Mouse (Mus musculus) kidney, postnatal 0 days (tissue): Measurements from ENCODE around the gene Zfp622. TPM values are rescaled to one million over a fixed set of nuclear protein-coding genes. Genes with fewer than 3 reads are reported as not detected.

Experiments used
- ATAC-seq: fragments of 200-750 bp; cut with Nextera tagmentation; replicated peaks from 2 replicates; pipeline ENCODE4 v1.8.0; 2017; ENCODE audit warnings: low read depth, moderate number of reproducible peaks, moderate TSS enrichment, moderate library complexity; ENCODE audit not compliant: low FRiP score
- DNase-seq: peaks from one replicate; pipeline ENCODE4 v3.0.0-alpha.2; 2016; ENCODE audit warnings: low spot score
- H3K27ac ChIP-seq: fragments of 300-500 bp; sonication (generic); 2 replicates; pipeline ENCODE4 v1.5.1; 2014; ENCODE audit warnings: mild to moderate bottlenecking
- H3K27me3 ChIP-seq: fragments of 300-500 bp; sonication (generic); 2 replicates; pipeline ENCODE4 v1.6.1; 2014; ENCODE audit warnings: low read length, mixed read lengths; ENCODE audit not compliant: insufficient read depth
- H3K36me3 ChIP-seq: fragments of 300-500 bp; sonication (generic); 2 replicates; pipeline ENCODE4 v1.6.1; 2014; ENCODE audit warnings: low read length, mixed read lengths; ENCODE audit not compliant: insufficient read depth
- H3K4me1 ChIP-seq: fragments of 300-500 bp; sonication (generic); replicated peaks from 2 replicates; pipeline ENCODE4 v1.6.1; 2014; ENCODE audit warnings: antibody characterized with exemption, low read length, mixed read lengths; ENCODE audit not compliant: insufficient read depth
- H3K4me2 ChIP-seq: fragments of 300-500 bp; sonication (generic); 2 replicates; pipeline ENCODE4 v1.6.1; 2014; ENCODE audit warnings: mild to moderate bottlenecking, low read length, moderate library complexity, mixed read lengths
- H3K4me3 ChIP-seq: fragments of 300-500 bp; sonication (generic); replicated peaks from 2 replicates; pipeline ENCODE4 v1.5.1; 2014; ENCODE audit warnings: low read depth, low read length
- H3K9ac ChIP-seq: fragments of 300-500 bp; sonication (generic); 2 replicates; pipeline ENCODE4 v1.6.1; 2014; ENCODE audit warnings: low read depth, low read length
- H3K9me3 ChIP-seq: fragments of 300-500 bp; sonication (generic); replicated peaks from 2 replicates; pipeline ENCODE4 v1.6.1; 2016; ENCODE audit warnings: low read length, inconsistent platforms, mixed read lengths
- CTCF ChIP-seq: IDR thresholded peaks from 2 replicates; pipeline ENCODE4 v1.5.1; 2016; ENCODE audit warnings: antibody characterized with exemption, low read depth, mild to moderate bottlenecking, moderate library complexity
- WGBS: fragments of 180-500 bp; shearing (Covaris S2); extraction: QIAGEN DNeasy Blood & Tissue Kit; methylation state at CpG from one replicate; pipeline ENCODE4 v1.1.7; 2014; 5-methylcytosine and 5-hydroxymethylcytosine counted together
- microRNA-seq: library from miRNA; unstranded; fragments of <30 nt; microRNA quantifications from one replicate; pipeline ENCODE4, GENCODE M21; 2016
- polyA plus RNA-seq: library from polyadenylated mRNA; unstranded; fragments of >200 nt; fragmentation: Nextera tagmentation; extraction: Ambion mirVana; gene quantifications from 2 replicates; pipeline ENCODE4 v1.2.1, GENCODE M21; 2015

Gene Zfp622
- polyA plus RNA-seq, 1 experiment from 2014 or later: 27.3 TPM

GRCm38 (mm10) chr15:26015979-26016665 lies 32.0 kb downstream of the Zfp622 start:
- Histone ChIP-seq H3K27me3 (no peaks in the 10 kb centered on the region), H3K9me3 (no peaks in the 10 kb centered on the region), H3K4me3 (no peak overlapping the region), H3K4me1 (0 out of 2 replicates have a peak, but pooled peaks cover under 1% of the 10 kb centered on the region), H3K27ac (no peak overlapping the region), H3K9ac (no peak overlapping the region), H3K4me2 (peak overlapping the region; percentile 21; the same call in 1 of the 2 replicates), H3K36me3 (no peaks in the 10 kb centered on the region)
- WGBS: 14% methylated on average over 14 of the region's 14 CpGs
- DNase-seq: peak; percentile 69
- no peak for TF ChIP-seq CTCF
- peak; percentile 61; the same call in 1 of the 2 replicates for ATAC-seq

DNA sequence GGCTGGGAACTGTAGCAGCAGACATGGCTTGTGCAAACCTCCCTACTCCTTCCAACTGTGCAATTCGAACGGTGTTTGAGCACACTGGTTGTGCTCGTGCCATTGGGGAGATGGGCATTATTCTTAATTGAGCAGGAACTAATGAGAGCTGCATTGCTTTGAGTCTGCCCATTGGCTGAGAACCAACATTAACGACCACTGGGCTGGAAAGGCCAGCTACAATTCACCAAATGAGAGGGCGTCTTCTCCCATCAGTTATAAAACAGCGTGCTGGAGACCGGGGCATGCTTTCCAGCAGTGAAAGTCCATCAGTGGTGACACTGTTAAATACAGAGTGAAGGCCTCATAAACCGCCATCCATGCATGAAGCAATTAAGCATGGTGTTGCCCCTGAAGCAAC lies 37.6 kb downstream of the Zfp622 start:
- H3K9me3 ChIP-seq: no peaks in the 10 kb centered on the region
- H3K36me3 ChIP-seq: no peaks in the 10 kb centered on the region
- no peak overlapping the region for H3K4me3 ChIP-seq
- no peaks in the 10 kb centered on the region for H3K27me3 ChIP-seq
- H3K27ac ChIP-seq: no peak overlapping the region
- no peak overlapping the region for H3K9ac ChIP-seq
- DNase-seq (peak; percentile 39), ATAC-seq (no peak; the same call in 1 of the 2 replicates)
- no peak overlapping the region for H3K4me2 ChIP-seq
- H3K4me1 ChIP-seq: 0 out of 2 replicates have a peak, but pooled peaks cover 6% of the 10 kb centered on the region
- TF ChIP-seq CTCF: no peak
- 36% methylated on average over 8 of the region's 8 CpGs for WGBS

DNA sequence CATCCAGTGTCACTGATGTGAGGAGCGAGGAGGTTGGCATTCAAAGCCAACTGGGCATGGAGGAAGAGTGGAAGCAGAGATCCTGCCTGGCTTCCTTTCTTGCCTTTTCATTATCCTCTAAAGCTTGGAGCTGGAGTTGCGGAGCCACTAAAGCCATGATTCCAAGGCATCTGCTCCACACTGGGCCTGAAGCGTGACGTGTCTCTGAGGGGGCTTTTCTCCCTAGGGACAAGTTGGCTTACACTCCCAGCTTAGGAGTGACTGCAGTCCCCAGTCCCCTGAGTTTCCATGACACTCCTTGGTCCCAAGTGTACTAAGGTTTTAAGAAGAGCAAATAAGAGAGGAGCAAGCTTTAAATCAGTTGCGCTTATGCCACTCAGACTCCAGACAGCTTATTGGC lies 38.5 kb downstream of the Zfp622 start:
- Histone ChIP-seq H3K4me3 (no peak overlapping the region), H3K36me3 (no peaks in the 10 kb centered on the region), H3K27ac (no peak overlapping the region), H3K4me2 (no peak overlapping the region), H3K9ac (no peak overlapping the region), H3K9me3 (no peaks in the 10 kb centered on the region), H3K4me1 (0 out of 2 replicates have a peak, but pooled peaks cover 6% of the 10 kb centered on the region), H3K27me3 (no peaks in the 10 kb centered on the region)
- 72% methylated on average over 5 of the region's 5 CpGs for WGBS
- TF ChIP-seq CTCF: no peak
- ATAC-seq: no peak
- DNase-seq: no peak

DNA sequence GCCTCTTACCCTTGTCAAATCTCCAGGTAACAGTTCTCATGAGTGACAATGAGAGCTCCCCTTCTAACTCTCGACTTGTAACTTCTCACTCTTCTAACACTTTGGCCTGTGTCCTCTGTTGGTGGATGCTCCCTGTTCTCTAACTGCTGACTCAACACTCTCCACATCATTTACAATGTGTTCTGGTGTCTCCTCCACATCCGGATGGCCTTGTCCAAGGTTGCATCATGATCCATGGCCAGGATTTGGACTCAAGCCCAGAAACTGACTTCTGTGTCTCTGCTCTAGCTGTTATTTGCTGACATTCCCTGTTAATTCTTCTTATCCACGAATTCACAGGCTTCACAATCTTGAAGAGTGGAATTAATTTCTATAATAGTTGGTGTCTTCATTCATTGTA lies 47.5 kb downstream of the Zfp622 start:
- Histone ChIP-seq H3K9me3 (no peaks in the 10 kb centered on the region), H3K4me3 (no peak overlapping the region), H3K4me1 (no peaks in the 10 kb centered on the region), H3K36me3 (no peaks in the 10 kb centered on the region), H3K27me3 (no peaks in the 10 kb centered on the region), H3K27ac (no peak overlapping the region), H3K4me2 (no peak overlapping the region), H3K9ac (no peak overlapping the region)
- ATAC-seq (no peak), DNase-seq (peak; percentile 28)
- WGBS: 41% methylated on average over 3 of the region's 3 CpGs
- no peak for TF ChIP-seq CTCF

- Histone ChIP-seq H3K4me3 (no peak overlapping the region), H3K4me2 (no peak overlapping the region), H3K9ac (no peak overlapping the region), H3K27me3 (no peaks in the 10 kb centered on the region), H3K36me3 (no peaks in the 10 kb centered on the region), H3K4me1 (no peaks in the 10 kb centered on the region), H3K9me3 (no peaks in the 10 kb centered on the region), H3K27ac (no peak overlapping the region)
- no peak for TF ChIP-seq CTCF
- ATAC-seq (no peak), DNase-seq (no peak)
- WGBS: 45% methylated on average over 1 of the region's 1 CpGs
Observed at GRCm38 (mm10) chr15:26040567-26040966, 56.4 kb downstream of the Zfp622 start.

DNA sequence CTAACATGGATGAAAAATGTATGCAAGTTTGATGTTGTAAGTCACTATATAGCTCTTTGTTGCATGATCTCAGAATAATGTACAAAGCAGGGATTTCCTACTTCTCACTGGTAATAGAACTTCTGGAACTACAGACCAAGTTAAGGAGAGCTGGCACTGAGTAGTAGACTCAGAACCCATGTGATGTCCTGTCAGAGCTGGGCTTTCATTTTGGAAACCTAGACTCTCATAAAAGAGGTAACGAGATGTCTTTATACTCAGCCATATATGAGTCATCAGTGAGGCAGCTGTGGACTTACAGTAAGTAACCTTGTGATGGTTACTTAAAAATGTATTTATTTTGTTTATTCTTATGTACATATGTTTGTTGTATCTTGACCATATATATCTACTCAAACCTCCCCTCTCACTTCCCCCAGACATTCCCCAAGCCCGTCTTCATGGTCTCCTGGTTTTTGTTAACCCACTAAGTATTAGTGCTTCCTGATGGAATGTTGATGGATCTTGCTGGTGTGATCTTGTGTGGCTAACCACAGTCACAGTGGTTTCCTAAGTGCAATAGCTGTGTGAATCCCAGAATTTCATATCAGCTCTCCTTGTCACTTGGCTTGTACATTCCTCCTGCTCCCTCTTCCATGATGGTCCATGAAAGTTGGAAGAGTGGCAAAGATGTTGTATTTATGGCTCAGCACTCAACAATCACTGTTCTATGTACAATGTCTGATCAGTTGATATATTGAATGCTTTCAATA lies 57.2 kb downstream of the Zfp622 start:
- 82% methylated on average over 2 of the region's 2 CpGs for WGBS
- no peak for TF ChIP-seq CTCF
- no peak overlapping the region for H3K4me3 ChIP-seq
- ATAC-seq (no peak), DNase-seq (no peak)
- H3K27ac ChIP-seq: no peak overlapping the region
- H3K4me2 ChIP-seq: no peak overlapping the region
- H3K27me3 ChIP-seq: no peaks in the 10 kb centered on the region
- no peak overlapping the region for H3K9ac ChIP-seq
- H3K4me1 ChIP-seq: no peaks in the 10 kb centered on the region
- no peaks in the 10 kb centered on the region for H3K36me3 ChIP-seq
- no peaks in the 10 kb centered on the region for H3K9me3 ChIP-seq

Small RNA genes within 50 kb of the gene (microRNA-seq; reads per million reads assigned to microRNA genes)
- gene Mir7212: not detected

Other genes starting within 250 kb of the Zfp622 start
- 37.0 and 37.1 TPM in 2 replicates for gene Retreg1, start 141.2 kb upstream of the Zfp622 start, polyA plus RNA-seq